Mouse (Mus musculus) liver, adult 2 months (tissue): ENCODE measurements around the gene Dcaf11. TPM values are rescaled to one million over a fixed set of nuclear protein-coding genes. Genes with fewer than 3 reads are reported as not detected.

Source experiments
- DNase-seq: peaks from one replicate; pipeline ENCODE4 v3.0.0-alpha.2; 2011; ENCODE audit warnings: low read depth, low spot score; ENCODE audit errors: extremely low read depth
- H3K27ac ChIP-seq: fragments of 200-500 bp; replicated peaks from 2 replicates; pipeline ENCODE4 v1.5.1; 2012; ENCODE audit warnings: low read depth, mild to moderate bottlenecking, control low read depth, inconsistent platforms, low read length; ENCODE audit not compliant: insufficient read depth
- H3K27me3 ChIP-seq: fragments of 200-500 bp; 2 replicates; pipeline ENCODE4 v1.6.1; 2012; ENCODE audit warnings: mild to moderate bottlenecking, moderate library complexity, low read length, inconsistent platforms; ENCODE audit not compliant: control insufficient read depth, insufficient read depth
- H3K36me3 ChIP-seq: fragments of 200-500 bp; 2 replicates; pipeline ENCODE4 v1.6.1; 2012; ENCODE audit warnings: low read length, inconsistent platforms; ENCODE audit not compliant: control insufficient read depth, insufficient read depth
- H3K4me1 ChIP-seq: fragments of 200-500 bp; 2 replicates; pipeline ENCODE4 v1.6.1; 2011; ENCODE audit warnings: low read length; ENCODE audit not compliant: control insufficient read depth, insufficient read depth
- H3K4me3 ChIP-seq: fragments of 200-500 bp; 2 replicates; pipeline ENCODE4 v1.5.1; 2011; ENCODE audit warnings: low read depth, mild to moderate bottlenecking, control low read depth, low read length, moderate library complexity; ENCODE audit not compliant: insufficient read depth
- H3K79me2 ChIP-seq: fragments of 200-500 bp; 2 replicates; pipeline ENCODE4 v1.6.1; 2012; ENCODE audit warnings: inconsistent platforms, mild to moderate bottlenecking, low read length, moderate library complexity; ENCODE audit not compliant: control insufficient read depth, insufficient read depth
- H3K9ac ChIP-seq: fragments of 200-500 bp; 2 replicates; pipeline ENCODE4 v1.6.1; 2012; ENCODE audit warnings: low read depth, mild to moderate bottlenecking, control low read depth, inconsistent platforms, low read length
- CTCF ChIP-seq: fragments of 200-500 bp; IDR thresholded peaks from 2 replicates; pipeline ENCODE4 v1.5.1; 2011; ENCODE audit warnings: low read depth, low read length, control low read depth
- POLR2A ChIP-seq: fragments of 200-500 bp; IDR thresholded peaks from 2 replicates; pipeline ENCODE4 v1.6.1; 2011; ENCODE audit warnings: low read length, control low read depth; ENCODE audit not compliant: insufficient read depth; ENCODE audit errors: extremely low read depth
- WGBS: fragments of 180-500 bp; shearing (Covaris S2); methylation state at CpG from one replicate; pipeline ENCODE4 v1.1.7; 2018; 5-methylcytosine and 5-hydroxymethylcytosine counted together
- polyA plus RNA-seq: library from polyadenylated mRNA; depleted of rRNA; stranded (reverse); fragments of >200 nt; gene quantifications from 2 replicates; pipeline ENCODE4 v1.2.3, GENCODE M21; 2012
- total RNA-seq: library from RNA; depleted of rRNA; stranded (reverse); fragments of >200 nt; gene quantifications from 2 replicates; pipeline ENCODE4 v1.2.3, GENCODE M21; 2014

Dcaf11 gene
- total and polyA plus RNA-seq, 2 experiments: 263 to 305 TPM

GRCm38 (mm10) chr14:55519604-55520003, 40.2 kb upstream of the Dcaf11 start:
- peak; percentile 70 for DNase-seq
- H3K4me1 ChIP-seq: peaks cover 7% of the 10 kb centered on the region; the same call in 1 of the 2 replicates
- 56% methylated on average over 4 of the region's 4 CpGs for WGBS
- H3K79me2 ChIP-seq: no peaks in the 10 kb centered on the region
- H3K36me3 ChIP-seq: no peaks in the 10 kb centered on the region
- no peak overlapping the region for H3K27ac ChIP-seq
- no peak overlapping the region for H3K9ac ChIP-seq
- peaks cover 10% of the 10 kb centered on the region for H3K27me3 ChIP-seq
- no peak for TF ChIP-seq POLR2A
- no peak for TF ChIP-seq CTCF
- H3K4me3 ChIP-seq: no peak overlapping the region

GRCm38 (mm10) chr14:55520451-55521361, 39.1 kb upstream of the Dcaf11 start:
- peaks cover 10% of the 10 kb centered on the region for H3K27me3 ChIP-seq
- peak overlapping the region; percentile 18; the same call in 1 of the 2 replicates for H3K4me3 ChIP-seq
- WGBS: 3% methylated on average over 61 of the region's 61 CpGs
- peaks cover 7% of the 10 kb centered on the region; the same call in 1 of the 2 replicates for H3K4me1 ChIP-seq
- TF ChIP-seq CTCF: no peak
- TF ChIP-seq POLR2A: no peak
- H3K27ac ChIP-seq: no peak overlapping the region
- no peaks in the 10 kb centered on the region for H3K79me2 ChIP-seq
- H3K9ac ChIP-seq: no peak overlapping the region
- no peaks in the 10 kb centered on the region for H3K36me3 ChIP-seq
- DNase-seq: no peak

GRCm38 (mm10) chr14:55524062-55524461, 35.7 kb upstream of the Dcaf11 start:
- Histone ChIP-seq H3K36me3 (no peaks in the 10 kb centered on the region), H3K27me3 (peaks cover 10% of the 10 kb centered on the region), H3K4me1 (peaks cover 7% of the 10 kb centered on the region; the same call in 1 of the 2 replicates), H3K79me2 (no peaks in the 10 kb centered on the region), H3K9ac (no peak overlapping the region), H3K4me3 (no peak overlapping the region), H3K27ac (no peak overlapping the region)
- DNase-seq: no peak
- 44% methylated on average over 4 of the region's 4 CpGs for WGBS
- no peak for TF ChIP-seq POLR2A
- no peak for TF ChIP-seq CTCF

GRCm38 (mm10) chr14:55524785-55525184, 35.0 kb upstream of the Dcaf11 start, which contains the start of gene Nrl:
TSS of gene Nrl (minus strand) at chr14:55524981.
- no peak within 1 kb of the TSS for H3K9ac ChIP-seq
- H3K4me1 ChIP-seq: peaks cover 4% of the 10 kb centered on the region; the same call in 1 of the 2 replicates
- WGBS: 55% methylated on average over 8 of the region's 8 CpGs
- no peak within 1 kb of the TSS for H3K27ac ChIP-seq
- no peak within 1 kb of the TSS for H3K4me3 ChIP-seq
- DNase-seq: no peak
- H3K27me3 ChIP-seq: peaks cover 10% of the 10 kb centered on the region
- H3K79me2 ChIP-seq: no peaks in the 10 kb centered on the region
- H3K36me3 ChIP-seq: no peaks in the 10 kb centered on the region
- TF ChIP-seq POLR2A (no peak), CTCF (no peak)

GRCm38 (mm10) chr14:55526674-55527073, 33.1 kb upstream of the Dcaf11 start:
- Histone ChIP-seq H3K4me1 (no peaks in the 10 kb centered on the region), H3K4me3 (no peak overlapping the region), H3K27ac (no peak overlapping the region), H3K36me3 (no peaks in the 10 kb centered on the region), H3K79me2 (no peaks in the 10 kb centered on the region), H3K9ac (no peak overlapping the region), H3K27me3 (no peaks in the 10 kb centered on the region; the same call in 1 of the 2 replicates)
- TF ChIP-seq POLR2A (no peak), CTCF (no peak)
- no peak for DNase-seq
- WGBS: 73% methylated on average over 2 of the region's 2 CpGs
